Mouse (Mus musculus) urinary bladder, postnatal 36 days (tissue): ENCODE data around the gene Eloa.
"Not testable (repeated sequence)": the region's sequence is repeated elsewhere in the genome, so short reads cannot be mapped to it uniquely, and the experiment has no call there.

Experiments used
- DNase-seq, 2 experiments: peaks; one replicate each; pipeline ENCODE4 v3.0.0; 2022; ENCODE audit warnings: low spot score in 2 of 2, mixed read lengths in 1 of 2

The Eloa gene

GRCm38 (mm10) chr4:136021549-136022047, at the start of gene Eloa:
Gene Eloa (minus strand): TSS chr4:136021763.
- peak; percentile 100 for DNase-seq

DNA sequence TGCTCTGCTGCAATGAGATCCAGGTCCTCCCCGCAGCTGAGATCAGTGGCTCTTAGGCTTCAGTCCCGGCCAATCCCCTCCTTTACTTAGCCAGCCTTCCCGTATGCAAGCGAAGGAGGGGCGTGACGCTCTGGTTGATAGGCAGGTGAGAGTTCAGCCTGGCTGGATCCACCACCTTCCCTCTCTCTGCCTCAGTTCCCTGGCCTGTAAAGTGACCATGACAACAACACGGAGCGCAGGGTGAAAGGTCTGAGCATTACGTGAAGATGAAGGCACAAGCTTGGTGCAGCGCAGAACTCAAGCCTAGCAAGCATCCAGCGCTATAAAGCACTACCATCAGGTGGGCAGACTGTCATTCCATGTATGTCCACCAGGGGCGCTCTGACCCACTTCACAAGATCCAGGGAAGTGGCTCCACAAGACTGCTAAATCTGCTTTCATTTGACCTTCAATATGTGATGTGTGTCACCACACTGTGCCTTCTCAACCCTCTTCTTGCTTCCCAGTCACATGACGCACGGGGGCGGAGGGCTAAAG, 49.7 kb upstream of the Eloa start:
- DNase-seq: peak; percentile 68 to 81

GRCm38 (mm10) chr4:136070592-136070991, 49.0 kb upstream of the Eloa start:
- DNase-seq: no peak

GRCm38 (mm10) chr4:136069954-136070353, 48.4 kb upstream of the Eloa start:
- peak; percentile 77 to 87 for DNase-seq

DNA sequence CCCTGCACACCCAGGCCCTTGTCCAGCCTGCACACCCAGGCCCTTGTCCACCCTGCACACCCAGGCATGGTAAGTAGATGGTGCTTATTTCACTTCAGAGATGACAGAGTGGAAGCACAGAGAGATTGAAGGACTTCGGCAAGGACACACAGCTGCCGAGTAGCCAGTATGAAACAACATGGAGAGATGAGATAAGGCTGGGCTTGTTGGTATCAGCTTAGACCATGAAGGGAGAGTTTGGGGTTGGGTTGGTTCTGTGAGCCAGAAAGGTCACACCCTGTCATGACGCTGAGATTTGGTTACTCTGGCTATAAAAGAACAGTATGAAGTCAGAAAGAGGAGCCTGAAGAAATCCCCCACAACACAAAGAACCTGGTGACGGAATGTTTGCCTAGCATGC, 47.8 kb upstream of the Eloa start:
- DNase-seq: no peak

- DNase-seq: no peak
These were observed 41.6 kb upstream of the Eloa start for GRCm38 (mm10) chr4:136063143-136063542.

DNA sequence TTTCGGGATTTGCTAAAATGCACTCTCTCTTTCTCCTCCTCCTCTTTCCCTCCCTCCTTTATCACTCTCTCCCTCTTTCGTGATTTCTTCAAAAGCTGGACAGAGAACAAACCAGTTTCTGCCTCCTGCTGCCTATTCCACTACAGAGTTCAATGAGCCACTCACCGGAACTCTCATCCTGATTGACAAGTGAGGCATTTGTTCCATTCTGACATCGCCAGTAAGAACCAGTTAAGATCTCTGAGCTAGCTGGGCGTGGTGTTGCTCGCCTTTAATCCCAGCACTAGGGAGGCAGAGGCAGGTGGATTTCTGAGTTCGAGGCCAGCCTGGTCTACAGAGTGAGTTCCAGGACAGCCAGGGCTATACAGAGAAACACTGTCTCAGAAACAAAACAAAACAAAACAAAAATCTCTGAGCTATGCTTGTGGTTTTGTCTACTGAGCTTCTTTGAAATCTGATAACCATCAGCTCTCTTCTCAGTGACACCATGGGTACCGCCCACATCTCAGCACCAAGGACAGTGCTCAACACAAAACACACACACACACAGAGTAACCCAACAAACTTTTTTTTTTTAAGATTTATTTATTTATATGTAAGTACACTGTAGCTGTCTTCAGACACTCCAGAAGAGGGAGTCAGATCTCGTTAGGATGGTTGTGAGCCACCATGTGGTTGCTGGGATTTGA, 38.4 kb upstream of the Eloa start:
- DNase-seq: not testable (repeated sequence)

DNA sequence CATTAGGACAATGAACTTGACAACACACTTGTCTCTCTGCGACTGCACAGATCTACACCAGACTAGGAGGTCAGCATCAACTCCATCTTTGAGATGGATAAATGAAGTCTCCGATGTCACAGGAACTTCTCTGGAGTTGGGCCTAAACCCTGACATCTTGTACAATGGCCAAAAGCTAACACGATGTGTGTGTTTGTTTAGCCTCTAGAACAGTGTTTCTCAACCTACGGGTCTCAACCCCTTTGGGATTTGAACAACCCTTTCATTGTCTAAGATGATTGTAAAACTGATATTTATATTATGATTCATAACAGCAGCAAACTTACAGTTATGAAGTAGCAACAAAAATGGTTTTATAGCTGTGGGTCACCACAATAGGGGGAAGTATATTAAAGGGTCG, 36.4 kb upstream of the Eloa start:
- DNase-seq: no peak

DNA sequence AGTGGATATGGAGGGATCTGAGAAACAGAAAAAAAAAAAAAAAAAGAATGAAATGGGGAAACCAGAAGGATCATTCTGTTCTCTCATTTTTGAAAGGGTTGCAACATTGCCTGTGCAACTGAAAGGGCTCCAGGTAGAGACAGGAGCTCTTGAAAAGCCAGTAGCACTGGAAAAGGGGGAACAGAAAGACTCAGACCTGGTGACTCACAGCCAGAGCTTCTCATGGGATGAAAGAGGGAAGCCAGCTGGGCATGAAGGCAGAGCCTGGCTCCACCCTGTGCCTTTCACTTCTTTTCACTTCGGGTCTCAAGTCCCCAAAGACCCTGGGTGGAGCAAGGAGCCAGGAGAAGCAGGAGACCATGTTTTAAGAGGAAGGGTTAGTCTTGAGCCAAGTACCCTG, 34.5 kb upstream of the Eloa start:
- no peak for DNase-seq

DNA sequence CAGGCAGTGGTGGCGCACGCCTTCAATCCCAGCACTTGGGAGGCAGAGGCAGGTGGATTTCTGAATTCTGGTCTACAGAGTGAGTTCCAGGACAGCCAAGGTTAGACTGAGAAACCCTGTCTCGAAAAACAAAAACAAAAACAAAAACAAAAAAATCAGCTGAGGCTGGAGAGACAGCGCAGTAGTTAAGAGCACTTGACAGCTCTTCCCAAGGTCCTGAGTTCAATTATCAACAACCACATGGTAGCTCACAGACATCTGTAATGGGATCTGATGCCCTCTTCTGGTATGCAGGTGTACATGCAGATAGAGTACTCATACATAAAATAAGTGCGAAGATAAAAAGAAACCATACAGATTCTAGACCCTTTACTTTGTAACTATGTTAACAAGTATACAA, 32.3 kb upstream of the Eloa start:
- no peak for DNase-seq

- DNase-seq: peak; percentile 84 to 91
These were observed 31.7 kb upstream of the Eloa start, which contains the start of gene Rpl11 for GRCm38 (mm10) chr4:136053247-136053596. Gene Rpl11 (minus strand): TSS chr4:136053428.

GRCm38 (mm10) chr4:136052534-136053246, 31.1 kb upstream of the Eloa start:
- DNase-seq: no peak

DNA sequence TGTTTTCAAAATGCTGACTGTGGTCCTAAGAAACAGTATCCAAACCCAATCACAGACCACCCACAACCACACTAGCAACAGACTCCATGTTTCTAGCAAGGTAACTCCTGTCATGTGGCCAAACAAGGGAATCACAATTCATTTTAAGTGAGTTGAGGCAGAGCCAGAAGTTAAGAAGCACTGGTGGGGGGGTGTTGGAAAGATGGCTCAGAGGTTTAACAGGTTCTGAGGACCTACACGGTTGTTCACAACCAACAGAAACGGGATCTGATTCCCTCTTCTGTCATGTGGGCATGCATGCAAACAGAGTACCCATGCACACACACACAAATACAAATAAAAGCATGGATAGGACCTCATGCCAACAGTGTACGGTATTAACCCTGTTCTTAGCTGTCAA, 30.5 kb upstream of the Eloa start:
- DNase-seq: no peak

DNA sequence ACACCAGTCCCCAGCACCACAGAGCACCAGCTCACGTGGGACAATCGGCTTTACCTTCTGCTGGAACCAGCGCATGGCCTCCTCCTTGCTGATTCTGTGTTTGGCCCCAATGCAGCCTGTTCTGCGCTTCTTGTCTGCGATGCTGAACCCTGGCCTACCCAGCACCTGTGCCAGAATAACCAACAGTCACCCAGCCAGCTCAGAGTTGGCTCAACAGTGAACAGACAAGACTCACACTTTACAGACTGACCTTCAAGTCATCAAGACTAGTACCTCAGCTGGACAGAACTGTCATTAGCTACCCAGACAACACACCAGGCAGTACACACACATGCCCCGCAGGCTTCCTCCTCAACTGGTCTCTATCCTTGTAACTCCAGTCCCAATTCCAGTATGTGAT, 28.7 kb upstream of the Eloa start:
- DNase-seq: no peak

- DNase-seq: no peak
These were observed 26.9 kb upstream of the Eloa start for GRCm38 (mm10) chr4:136048291-136049032.

- no peak for DNase-seq
These were observed 26.1 kb upstream of the Eloa start for GRCm38 (mm10) chr4:136047626-136048025.

DNA sequence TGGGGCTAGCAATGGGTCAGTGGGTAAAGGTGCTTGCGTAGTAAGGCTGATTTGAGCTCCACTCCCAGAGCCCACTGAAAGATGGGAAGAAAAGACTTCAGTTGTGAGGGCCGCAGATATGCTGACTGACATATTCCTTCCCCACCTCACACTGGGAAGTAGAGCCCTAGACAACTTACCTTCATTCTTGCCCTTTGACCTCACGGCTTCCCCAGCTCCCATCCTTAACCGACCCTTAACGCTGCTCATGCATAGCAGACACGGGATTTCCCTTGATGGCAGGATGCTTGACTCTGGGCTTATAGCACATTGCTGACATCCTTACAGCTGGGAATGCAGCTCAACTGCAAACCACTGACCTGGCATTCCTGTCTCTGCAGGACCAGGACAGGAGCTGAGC, 25.3 kb upstream of the Eloa start:
- no peak for DNase-seq

DNA sequence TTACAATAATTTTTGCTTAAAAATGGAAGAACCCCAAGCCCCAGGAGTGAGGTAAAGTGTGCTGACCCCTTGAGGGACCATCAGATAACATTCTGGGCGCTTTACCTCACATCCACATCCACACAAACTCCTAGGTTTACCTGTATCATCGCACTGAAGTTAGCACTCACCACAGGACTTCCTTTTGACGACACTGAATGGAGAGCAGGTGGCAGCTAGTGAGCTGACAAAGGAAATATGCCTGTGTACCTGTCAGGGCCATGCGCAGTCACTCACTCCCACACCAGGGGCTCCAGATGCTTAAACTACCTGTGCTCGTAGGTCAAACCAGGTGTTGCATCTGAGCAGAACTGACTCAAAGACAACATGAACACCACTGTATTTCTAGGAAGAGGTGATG, 23.5 kb upstream of the Eloa start:
- DNase-seq: no peak

GRCm38 (mm10) chr4:136043784-136044400, 22.3 kb upstream of the Eloa start:
- no peak for DNase-seq

- DNase-seq: no peak
These were observed 13.5 kb upstream of the Eloa start for GRCm38 (mm10) chr4:136035078-136035477.

GRCm38 (mm10) chr4:136033231-136033630, 11.7 kb upstream of the Eloa start:
- no peak for DNase-seq
